Mouse (Mus musculus) ES-Bruce4 (cell line): Measurements from ENCODE around the gene Atp1a1.

ENCODE experiments used
- CTCF ChIP-seq: IDR thresholded peaks from one replicate; pipeline ENCODE4 v1.8.1; 2011; ENCODE audit warnings: low read depth, low read length
- EP300 ChIP-seq: IDR thresholded peaks from 2 replicates; pipeline ENCODE4 v1.6.1; 2011; ENCODE audit warnings: low read depth, low read length; ENCODE audit not compliant: insufficient read depth
- POLR2A ChIP-seq: IDR thresholded peaks from one replicate; pipeline ENCODE4 v1.8.1; 2011; ENCODE audit warnings: low read length; ENCODE audit not compliant: insufficient read depth

GRCm38 (mm10) chr3:101644062-101644802, 39.7 kb upstream of the Atp1a1 start:
- no peak for TF ChIP-seq POLR2A
- TF ChIP-seq EP300, result no peak
- TF ChIP-seq CTCF, result no peak
